Mouse (Mus musculus) ovary, postnatal 36 days (tissue): ENCODE results near the gene Zcchc7.
"Not testable (repeated sequence)": the region's sequence is repeated elsewhere in the genome, so short reads cannot be mapped to it uniquely, and the experiment has no call there.

Source experiments
- DNase-seq: peaks from one replicate; pipeline ENCODE4 v3.0.0; 2022; ENCODE audit warnings: low spot score, mixed read lengths

Zcchc7 gene

DNA sequence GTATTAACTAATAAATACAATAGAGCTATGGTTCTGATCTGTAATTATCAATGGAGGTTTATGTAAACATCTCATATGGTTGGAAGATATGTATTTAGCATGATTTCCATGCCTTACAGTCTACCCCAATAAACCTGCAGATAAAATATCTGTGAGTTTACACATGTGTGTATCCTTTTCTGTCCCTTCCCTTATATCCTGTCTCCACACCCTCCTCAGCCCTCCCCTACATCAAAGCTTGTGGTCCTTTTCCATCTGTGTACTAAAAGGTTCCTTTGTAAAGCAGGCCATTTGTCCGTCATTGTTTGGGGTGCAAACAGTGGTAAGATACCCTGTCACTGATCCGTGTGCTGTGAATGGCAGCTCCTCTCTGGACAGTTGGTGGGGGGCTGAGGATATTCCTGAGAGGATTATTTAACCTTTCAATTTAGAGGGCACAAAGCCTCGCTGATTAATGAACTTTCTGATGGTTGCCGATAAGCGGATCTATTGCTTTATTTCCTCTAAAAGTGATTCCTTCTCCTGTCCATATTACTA is 161.7 kb downstream of the Zcchc7 start:
- no peak for DNase-seq

DNA sequence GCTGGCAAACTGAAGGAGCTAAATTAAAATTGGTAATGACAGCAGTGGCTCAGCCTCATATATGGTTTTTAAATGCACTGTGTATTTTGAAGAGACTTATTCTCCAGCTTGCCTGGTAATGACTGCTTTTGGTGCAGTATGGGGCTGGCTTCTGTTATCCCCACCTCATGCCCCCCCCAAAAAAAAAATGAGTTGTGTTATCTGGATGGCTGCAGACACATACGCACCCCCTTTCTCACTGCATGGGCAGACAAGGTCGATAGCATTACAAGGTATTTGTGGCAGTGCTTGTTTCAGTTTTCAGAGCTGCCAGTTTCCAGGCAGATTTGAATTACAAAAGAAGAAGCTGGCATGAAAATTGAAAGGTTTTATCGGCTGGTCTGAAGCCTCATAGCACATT is 162.2 kb downstream of the Zcchc7 start:
- DNase-seq, result no peak

DNA sequence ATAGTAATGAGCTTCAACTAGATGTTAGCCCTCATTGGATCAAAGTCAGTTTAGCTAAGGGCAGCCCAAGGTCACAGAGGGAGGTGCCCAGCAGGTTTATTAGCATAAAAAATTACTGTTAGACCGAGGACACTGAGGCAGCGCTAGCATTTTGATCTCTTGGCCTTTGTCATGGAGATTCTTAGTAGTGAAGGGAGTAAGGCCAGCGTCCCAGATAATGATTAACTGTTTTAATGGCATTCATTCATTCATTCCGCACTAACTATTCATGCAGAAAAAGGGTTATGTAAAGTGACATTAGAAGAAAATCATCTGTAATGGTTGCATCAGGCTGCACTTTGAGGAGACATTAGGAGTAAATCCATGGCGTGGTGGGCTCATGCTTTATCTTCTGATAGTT is 165.2 kb downstream of the Zcchc7 start:
- DNase-seq, result no peak

DNA sequence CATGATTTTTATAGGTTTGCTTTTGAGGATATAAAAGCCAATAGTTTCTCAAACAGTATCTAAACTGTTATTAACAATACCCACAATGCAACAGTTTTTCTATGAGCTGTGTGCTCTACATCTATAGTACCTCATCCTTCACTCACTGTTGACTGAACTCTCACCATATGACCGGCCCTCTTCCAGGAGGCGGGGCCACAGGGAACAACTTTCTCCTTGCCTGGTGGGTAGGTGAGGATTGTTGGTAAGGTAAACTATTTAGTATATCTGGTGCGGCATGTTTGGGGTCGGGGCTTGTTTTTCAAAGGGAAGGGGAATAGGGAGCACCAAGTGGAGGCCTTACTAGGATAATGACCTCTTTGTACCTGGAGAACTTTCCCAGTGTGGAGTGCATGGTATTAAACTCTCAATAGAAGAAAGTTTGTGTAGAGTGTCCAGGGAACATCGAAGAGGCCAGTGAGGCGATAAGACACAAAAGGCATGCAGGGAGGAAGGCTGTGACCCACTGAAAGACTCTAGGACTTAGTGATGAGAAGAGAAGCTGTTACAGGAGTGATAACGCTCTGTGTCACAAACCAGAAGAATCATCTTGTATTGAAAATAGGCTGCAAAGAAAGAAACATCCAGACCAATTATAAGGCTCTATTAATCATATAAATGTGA is 166.9 kb downstream of the Zcchc7 start:
- no peak for DNase-seq

DNA sequence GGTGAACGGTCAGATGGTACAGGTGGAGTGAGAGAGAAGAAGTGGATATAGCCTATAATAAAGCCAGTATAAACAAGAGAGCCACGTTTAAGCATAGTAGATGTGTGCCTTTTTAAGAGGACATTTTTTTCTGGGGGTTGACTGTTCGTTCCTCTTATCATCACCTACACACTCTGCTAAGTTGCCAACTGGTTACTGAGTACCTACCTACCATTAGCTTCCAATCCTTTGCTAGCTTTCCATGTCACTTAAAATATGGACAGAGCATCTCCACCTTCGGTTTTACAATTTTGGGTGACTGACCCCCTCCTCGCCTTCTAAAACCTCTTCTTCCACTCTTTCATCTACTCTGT is 167.4 kb downstream of the Zcchc7 start:
- no peak for DNase-seq

DNA sequence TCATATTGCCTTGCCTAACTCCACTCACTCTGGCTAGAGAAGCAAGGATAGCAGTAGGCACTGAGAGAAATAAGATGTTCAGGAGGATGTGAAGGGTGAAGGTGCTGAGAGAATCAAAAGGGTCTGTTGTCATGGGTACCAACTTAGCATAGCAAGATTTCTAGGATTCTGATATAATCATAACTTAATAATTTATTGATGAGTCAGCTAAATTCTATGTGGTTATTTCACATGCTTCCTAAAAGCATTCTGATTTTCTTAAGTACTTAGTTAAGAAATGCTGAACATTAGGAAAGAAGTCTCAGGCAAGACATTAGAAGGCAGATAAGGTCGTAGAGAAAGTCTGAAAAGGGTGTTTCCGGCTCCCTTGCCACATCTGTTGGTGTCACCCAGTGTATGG is 172.3 kb downstream of the Zcchc7 start:
- no peak for DNase-seq

DNA sequence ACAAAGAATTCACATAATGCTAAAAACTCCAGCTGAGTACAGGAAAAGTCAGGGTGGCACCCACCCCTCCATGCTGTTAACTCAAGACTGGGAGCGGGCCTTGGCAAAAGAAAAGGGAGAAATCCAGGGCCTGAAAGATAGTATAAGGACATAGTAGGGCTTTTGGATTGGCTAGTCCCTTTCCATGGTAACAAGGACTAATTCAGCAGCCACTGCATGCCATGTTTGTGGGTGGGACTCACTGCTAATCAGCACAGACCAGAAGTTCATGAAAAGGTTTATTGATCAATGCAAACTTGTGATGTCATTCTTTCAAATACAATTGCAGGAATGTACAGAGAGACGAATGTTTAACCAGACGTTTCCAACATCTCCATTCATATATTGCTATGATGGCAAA is 173.1 kb downstream of the Zcchc7 start:
- no peak for DNase-seq

DNA sequence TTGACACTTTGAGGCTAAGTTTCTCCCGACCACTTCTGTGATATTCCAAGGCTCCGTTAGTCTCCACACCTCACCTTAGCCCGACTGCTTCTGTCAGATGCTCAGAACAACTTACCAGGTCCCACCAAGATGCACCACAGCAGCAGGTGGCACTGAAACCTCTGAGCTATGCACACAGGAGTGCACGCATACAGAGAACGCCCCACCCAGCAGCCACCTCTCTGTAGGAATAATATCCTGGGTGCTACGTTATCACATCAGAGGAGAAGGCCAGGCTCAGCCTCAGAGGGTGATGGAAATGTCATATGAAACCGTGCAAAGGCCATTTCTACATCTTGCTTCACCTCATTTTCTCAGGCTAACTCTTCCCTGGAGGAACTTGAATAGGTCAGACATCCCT is 174.7 kb downstream of the Zcchc7 start:
- DNase-seq, result no peak

DNA sequence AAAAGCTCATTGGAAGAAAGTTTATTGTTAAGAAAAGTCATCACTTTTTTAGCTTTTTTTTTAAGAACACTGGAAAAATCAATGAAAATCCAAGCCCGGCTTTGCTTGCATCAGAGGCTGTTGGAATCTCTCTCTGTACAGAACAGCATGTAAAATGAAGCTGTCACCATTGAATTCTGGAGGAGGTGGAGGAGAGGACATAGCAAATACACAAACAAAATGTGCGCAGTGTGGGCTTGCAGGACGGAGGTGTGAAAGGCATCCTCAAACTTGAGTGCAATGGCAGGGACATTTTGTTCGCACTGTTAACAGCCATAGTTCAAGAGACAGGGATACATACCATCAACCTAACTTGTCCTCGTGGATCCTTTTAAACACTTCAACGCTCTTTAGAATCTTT is 176.1 kb downstream of the Zcchc7 start:
- DNase-seq, result no peak

DNA sequence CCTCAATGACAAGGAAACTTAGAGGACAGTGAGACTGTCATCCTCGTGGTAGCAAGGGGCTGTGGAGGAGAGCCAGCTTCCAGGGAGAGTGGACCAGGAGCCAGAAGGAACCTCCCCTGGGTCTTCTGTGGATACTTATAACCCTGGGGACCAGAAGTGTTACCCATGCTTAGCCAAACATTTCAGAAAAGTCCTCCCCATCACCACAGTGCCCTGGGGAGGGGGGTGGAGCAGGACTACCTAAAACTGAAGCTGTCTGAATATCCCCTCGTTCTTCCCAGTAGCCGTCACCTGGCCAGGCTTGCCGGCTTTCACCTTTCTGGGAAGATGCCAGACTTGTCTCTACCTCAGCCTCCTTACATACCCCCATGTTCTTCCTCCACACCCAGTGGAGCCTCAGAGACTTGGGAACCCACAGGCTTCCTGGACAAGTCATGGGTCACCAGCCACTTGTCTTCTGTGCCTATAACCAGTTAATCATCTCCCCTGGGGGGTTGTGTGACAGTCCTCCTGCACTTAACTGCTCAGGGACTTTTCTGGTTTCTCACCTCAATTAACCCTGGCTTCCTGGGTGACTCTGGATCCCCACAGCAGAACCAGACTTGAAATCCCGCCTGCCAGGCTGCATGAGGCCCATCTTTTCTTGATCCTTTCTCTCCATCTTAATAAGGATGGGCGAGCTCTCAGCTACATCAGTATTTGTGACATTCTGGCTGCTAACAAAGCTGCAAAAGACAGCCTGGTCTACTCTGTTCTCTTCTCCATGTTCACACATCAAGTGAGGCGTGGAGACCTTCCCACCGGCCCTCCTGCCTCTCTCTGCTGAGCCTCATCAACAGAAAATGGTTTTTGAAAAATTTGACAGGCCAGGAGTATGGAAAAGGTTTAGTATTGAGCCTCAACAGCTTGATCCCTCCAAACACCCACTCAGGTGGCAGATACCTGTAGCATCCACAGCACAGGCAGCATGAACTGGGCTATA is 183.0 kb downstream of the Zcchc7 start:
- no peak for DNase-seq

DNA sequence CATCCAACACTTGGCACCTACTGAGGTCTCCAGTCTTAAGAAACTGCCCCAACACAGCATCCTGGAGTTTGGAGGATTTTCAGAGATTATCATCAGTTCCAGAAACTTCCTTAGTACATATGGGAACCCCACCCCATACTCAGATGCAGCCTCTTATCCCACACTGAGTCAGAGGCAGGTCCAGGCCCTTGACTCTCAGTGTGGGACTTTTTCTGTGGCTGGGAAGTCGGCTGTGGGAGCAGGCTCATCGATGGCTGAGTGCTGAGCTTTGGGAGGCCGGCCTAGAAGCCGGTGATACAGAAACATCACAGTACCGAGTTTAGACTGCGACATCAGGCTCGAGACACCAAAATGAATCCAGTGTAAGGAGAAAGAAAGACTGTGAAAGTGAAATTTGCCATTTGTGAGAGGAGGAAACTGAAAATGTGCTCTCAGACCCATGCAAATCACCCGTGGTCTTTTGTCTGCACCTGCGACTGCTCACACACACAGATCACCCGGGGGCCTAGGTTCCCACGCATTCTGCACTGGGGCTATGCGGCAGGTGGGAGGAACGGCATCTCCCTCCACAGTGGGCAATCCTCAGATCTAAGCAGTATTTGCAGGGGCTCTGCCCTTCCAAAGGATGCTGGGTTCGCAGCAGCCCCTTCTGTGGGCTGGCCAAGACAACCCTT is 184.0 kb downstream of the Zcchc7 start:
- no peak for DNase-seq

DNA sequence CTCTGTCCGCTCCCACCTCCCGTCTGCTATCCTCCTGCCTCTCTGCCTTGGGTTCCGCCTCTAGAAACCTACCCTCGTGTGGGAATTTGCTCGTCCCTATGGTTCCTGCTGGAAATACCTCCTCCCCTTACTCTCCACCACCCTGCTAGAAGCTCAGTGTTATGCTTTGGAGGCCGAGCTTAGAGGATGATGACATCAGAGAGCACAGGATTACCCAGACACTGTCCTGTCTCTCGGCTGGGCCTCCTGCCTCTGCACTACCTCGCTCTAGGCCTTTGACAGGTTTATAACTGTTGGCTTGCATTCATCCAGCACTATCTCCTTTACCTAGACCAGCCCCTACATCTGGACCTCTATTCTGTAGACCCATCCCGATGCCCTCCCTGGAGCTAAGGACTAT is 184.6 kb downstream of the Zcchc7 start:
- DNase-seq, result no peak

DNA sequence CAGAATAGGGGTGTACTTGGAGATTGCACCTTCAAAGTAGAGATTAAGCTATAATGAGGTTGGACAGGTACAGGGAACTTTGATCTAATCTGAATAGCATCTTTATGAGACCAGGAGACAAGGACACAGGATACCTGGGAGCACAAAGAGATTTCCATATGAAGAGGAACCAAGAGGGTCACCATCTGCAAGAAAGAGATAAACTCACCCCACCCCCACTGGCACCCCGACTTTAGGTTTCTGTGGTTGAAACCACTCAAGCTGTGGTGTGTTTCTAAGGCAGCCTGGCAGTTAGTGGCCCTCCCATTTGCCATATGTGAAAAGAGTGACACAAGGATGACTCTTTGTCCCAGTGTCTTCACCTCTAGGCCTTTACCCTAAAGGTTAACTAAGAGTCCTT is 186.6 kb downstream of the Zcchc7 start:
- DNase-seq, result no peak

DNA sequence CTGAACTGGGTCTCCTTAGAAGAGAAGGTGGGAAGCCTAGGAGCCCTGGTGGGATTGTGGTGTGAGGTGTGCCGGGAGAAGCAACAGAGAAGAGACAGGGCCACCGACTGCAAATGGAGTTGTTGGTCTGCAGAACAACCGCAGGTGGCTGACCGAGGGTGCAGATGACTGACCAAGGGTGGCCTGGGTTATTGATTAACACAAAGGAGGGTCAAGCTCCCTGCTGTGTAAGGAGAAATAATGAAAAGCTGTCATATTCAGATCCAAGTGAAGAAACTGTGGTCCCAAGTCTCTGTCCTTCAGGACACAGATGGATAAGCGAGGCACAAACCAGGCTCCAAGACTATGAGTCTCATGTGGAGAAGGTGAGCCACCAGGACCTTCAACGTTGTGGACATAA is 187.8 kb downstream of the Zcchc7 start:
- DNase-seq, result no peak

DNA sequence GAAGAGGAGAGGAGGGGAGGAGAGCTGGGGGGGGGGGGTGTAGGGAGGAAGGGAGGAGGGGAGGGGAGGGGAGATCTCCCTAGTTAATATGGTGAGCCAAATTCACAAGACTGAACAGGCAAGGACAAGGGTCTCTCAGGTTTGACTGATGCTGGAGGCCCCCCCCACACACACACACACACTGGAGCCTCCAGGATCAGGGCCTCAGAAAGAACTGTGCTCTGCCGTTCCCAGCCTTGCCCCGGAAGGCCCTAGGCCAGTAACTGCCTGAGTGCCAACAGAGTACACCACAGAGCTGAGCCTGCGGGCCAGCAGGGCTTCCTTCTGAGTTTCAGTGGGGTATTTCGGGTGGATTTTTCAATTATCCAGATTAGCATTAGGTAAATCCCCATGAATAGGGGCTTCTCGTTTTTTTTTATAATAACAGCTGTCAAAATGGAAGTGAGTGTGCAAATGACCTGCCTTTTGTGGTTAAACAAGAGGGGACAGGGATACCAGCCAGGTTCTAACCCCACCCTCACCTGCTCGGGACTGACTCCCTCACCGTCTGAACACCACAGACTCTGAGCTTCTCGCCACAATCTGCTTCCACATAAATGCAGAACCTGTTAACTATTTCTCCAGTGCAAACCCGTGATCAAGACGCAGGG is 188.9 kb downstream of the Zcchc7 start:
- no peak for DNase-seq

DNA sequence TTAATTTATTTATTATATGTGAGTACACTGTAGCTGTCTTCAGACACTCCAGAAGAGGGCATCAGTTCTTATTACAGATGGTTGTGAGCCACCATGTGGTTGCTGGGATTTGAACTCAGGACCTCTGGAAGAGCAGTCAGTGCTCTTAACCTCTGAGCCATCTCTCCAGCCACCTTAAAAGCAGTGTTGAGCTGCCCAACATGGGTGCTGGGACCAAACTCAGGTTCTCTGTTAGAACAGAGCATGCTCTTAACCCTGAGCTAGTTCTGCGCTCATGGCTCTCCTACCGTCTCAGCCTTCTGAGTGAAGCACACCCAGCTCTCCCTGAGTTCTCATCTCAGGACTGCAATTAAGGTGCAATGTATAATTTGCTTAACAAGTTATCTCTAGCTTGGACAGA is 190.4 kb downstream of the Zcchc7 start:
- not testable (repeated sequence) for DNase-seq

DNA sequence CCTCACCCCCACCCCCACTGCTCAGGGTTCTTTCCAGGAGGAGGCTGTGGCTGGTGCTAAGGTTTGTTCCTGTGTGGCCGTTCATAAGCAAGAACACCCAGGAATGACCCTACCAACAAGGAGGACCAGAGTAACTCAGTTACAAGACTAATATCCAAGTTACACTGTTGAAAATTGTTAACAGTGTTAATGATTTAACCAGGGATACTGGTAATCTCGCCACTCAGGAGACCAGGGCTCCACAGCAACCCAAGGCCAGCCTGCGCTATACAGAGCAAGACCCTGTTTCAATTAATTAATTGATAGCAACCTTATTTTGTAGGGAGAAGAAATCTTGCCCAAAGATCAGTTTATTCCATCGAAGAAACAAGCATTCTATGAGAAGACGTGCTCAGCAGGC is 191.8 kb downstream of the Zcchc7 start:
- DNase-seq, result no peak

DNA sequence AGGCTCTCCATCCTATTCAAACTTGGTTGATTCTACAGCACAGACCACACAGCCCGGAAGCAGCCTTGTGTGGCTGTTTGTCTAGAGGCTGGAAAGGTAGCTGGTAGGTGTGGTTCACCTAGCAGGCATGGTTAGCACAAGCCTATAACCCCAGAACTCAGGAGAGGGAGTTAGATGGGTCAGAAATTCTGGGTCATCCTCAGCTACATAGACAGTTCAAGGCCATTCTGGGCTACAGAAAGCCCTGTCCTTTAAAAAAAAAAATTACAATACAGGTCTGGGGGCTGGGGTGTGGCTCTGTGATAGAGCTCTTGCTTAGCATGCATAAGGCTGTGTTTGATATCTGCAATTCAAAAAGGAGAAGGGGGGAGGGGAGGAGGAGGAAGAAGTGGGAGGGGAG is 192.6 kb downstream of the Zcchc7 start:
- DNase-seq, result no peak

DNA sequence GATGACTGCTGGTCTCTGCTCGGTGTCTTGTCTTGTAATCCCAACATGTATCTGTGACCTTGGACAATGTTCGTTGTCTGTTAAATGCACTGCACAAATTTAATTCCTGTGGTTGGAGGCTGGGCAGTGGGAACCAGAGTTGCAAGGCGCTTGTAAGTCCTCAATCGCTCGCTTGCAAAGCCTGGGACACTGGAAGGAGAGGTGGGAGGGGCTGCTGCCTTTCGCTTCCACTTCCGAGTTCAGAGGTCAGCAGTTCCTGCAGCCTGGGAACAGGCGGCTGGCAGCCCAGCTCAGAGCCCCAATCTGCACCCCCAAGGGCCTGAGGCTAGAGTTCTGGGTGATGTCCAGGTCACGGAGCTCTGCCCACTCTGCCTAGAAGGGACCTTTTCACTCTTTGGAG is 197.4 kb downstream of the Zcchc7 start:
- DNase-seq, result no peak

DNA sequence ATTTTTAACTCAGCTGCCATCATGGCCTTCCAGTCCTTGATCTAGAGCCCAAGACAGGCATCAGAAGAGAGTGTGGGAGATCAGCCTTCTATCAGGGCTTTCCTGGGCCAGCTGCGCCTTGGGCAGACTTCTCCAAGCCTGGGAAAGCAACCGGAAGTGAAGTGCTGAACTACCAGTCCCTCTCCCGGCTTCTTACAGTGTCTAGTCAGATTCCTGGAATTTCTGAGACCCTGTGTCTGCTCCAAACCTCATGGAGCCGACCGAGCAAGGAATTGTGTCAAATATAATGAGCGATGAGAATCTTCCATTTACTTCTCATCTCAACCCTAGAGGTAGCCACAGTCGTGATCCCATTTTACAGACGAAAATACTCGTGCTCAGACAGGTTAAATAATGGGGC is 203.1 kb downstream of the Zcchc7 start:
- DNase-seq, result no peak

DNA sequence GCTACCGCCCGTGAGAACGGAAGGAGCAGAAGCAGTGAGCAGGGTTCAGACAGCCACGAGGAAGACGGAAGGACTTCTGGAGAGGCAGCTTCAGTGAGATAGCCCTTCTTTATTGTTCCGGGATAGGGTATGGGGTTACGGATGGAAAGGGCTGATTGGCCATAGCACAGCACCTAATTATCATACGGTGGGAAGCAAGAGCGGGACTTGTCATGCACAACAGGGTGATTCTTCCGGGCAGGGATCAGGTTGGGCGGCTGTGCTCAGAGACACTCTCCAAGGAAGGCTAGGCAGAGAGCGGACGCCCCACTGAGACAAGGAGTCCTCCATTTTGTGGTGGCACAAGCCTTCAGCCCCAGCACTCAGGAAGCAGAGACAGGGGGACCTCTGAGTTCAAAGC is 203.5 kb downstream of the Zcchc7 start:
- no peak for DNase-seq

DNA sequence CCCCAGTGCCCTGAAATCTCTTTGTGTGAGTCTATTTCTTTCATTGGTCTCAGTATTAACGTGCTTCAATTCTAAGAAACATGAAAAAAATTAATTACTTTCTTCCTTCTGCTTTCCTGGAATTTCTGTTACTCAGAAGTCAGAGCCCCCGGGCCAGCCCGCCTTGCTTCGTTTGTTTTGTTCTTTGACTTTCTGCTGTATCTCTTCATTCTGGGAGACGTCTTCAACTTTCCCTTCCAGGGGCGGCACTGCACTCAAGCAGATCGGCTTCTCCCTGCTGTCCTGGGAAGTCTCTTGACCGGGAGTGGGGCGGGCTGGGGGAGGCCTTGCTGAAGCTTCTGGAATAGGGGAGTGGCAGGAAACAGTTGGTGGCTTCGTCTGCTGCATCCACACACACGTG is 207.5 kb downstream of the Zcchc7 start:
- no peak for DNase-seq
